Mouse (Mus musculus) lung, embryonic 16.5 days (tissue): ENCODE data around the gene Adcy9. TPM values are rescaled to one million over a fixed set of nuclear protein-coding genes. Genes with fewer than 3 reads are reported as not detected.
A peak's percentile ranks its signal among the peaks of the same experiment; 100 is the strongest.
"Not testable (repeated sequence)": the region's sequence is repeated elsewhere in the genome, so short reads cannot be mapped to it uniquely, and the experiment has no call there.

Experiments used
- ATAC-seq: fragments of 200-750 bp; cut with Nextera tagmentation; 2 replicates; pipeline ENCODE4 v1.8.0; 2017; ENCODE audit warnings: low read depth, mild to moderate bottlenecking, moderate library complexity
- H3K27ac ChIP-seq: fragments of 300-500 bp; sonication (generic); 2 replicates; pipeline ENCODE4 v1.5.1; 2014; ENCODE audit warnings: mild to moderate bottlenecking, control low read depth, low read length
- H3K27me3 ChIP-seq: fragments of 300-500 bp; sonication (generic); 2 replicates; pipeline ENCODE4 v1.6.1; 2014; ENCODE audit warnings: low read depth, low read length, mixed read lengths; ENCODE audit not compliant: control insufficient read depth, insufficient read depth
- H3K36me3 ChIP-seq: fragments of 300-500 bp; sonication (generic); 2 replicates; pipeline ENCODE4 v1.6.1; 2014; ENCODE audit warnings: low read length; ENCODE audit not compliant: control insufficient read depth, insufficient read depth
- H3K4me1 ChIP-seq: fragments of 300-500 bp; sonication (generic); replicated peaks from 2 replicates; pipeline ENCODE4 v1.6.1; 2014; ENCODE audit warnings: low read length, mixed read lengths; ENCODE audit not compliant: control insufficient read depth, insufficient read depth
- H3K4me2 ChIP-seq: fragments of 300-500 bp; sonication (generic); 2 replicates; pipeline ENCODE4 v1.6.1; 2014; ENCODE audit warnings: low read depth, low read length, control low read depth
- H3K4me3 ChIP-seq: fragments of 300-500 bp; sonication (generic); 2 replicates; pipeline ENCODE4 v1.5.1; 2014; ENCODE audit warnings: mild to moderate bottlenecking, low read length, control low read depth
- H3K9ac ChIP-seq: fragments of 300-500 bp; sonication (generic); 2 replicates; pipeline ENCODE4 v1.6.1; 2014; ENCODE audit warnings: low read length, control low read depth
- H3K9me3 ChIP-seq: fragments of 300-500 bp; sonication (generic); 2 replicates; pipeline ENCODE4 v1.6.1; 2016; ENCODE audit warnings: low read length; ENCODE audit not compliant: control insufficient read depth
- WGBS: fragments of 180-500 bp; shearing (Covaris S2); extraction: QIAGEN DNeasy Blood & Tissue Kit; methylation state at CpG from one replicate; pipeline ENCODE4 v1.1.7; 2014; 5-methylcytosine and 5-hydroxymethylcytosine counted together
- polyA plus RNA-seq: library from polyadenylated mRNA; unstranded; fragments of >200 nt; fragmentation: Nextera tagmentation; extraction: Ambion mirVana; gene quantifications from 2 replicates; pipeline ENCODE4 v1.2.1, GENCODE M21; 2015

The Adcy9 gene
- polyA plus RNA-seq, 1 experiment from 2014 or later = 1.5 TPM

DNA sequence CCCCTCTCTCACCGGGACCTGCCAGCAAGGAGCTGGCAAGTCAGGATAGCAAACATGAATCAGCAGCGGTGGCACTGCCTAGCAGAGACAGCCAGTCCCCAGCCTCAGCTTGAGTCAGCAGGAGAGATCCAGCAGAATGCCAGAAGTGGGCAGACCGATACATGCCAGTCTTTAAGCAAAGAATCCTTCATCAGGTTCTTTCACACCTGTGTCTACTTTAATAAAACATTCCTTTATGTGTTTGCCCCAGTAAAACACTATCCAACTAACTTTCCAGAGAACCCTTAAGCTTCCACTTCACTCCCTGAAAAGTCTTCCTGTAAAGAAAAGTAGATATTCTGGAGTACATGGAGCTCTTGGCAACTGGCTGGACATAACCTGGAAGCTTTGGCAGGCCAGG, 171.5 kb downstream of the Adcy9 start:
- ATAC-seq = peak; percentile 82
- 59% methylated on average over 3 of the region's 3 CpGs for WGBS
- peak overlapping the region; percentile 81 for H3K27ac ChIP-seq
- no peaks in the 10 kb centered on the region for H3K36me3 ChIP-seq
- no peaks in the 10 kb centered on the region for H3K27me3 ChIP-seq
- 0 out of 2 replicates have a peak, but pooled peaks cover 6% of the 10 kb centered on the region for H3K9me3 ChIP-seq
- no peak overlapping the region for H3K4me3 ChIP-seq
- no peaks in the 10 kb centered on the region for H3K4me1 ChIP-seq
- H3K4me2 ChIP-seq = no peak overlapping the region
- no peak overlapping the region for H3K9ac ChIP-seq

DNA sequence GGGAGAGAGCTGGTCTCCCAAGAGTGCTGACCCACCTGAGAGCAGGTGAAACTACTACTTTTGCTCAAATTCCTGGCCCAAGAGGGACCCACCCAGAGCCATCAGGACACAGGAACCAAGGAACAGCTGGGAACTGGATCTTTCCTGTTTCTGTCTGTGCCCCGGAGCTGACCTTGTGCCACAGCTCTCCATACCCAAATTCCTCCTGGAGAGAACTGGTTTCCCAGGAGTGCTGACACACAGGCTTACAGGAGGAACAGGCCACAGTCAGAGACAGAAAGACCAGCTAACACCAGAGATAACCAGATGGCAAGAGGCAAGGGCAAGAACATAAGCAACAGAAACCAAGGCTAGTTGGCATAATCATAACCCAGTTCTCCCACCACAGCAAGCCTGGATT, 175.1 kb downstream of the Adcy9 start:
- H3K9me3 ChIP-seq, H3K4me3 ChIP-seq, H3K27me3 ChIP-seq, H3K4me2 ChIP-seq, H3K27ac ChIP-seq, H3K36me3 ChIP-seq, H3K4me1 ChIP-seq, ATAC-seq, H3K9ac ChIP-seq: not testable (repeated sequence)
- 92% methylated on average over 1 of the region's 1 CpGs for WGBS

Other genes starting within 250 kb of the Adcy9 start
- gene Crebbp, start 206.5 kb downstream of the Adcy9 start, polyA plus RNA-seq = 31.1 and 31.5 TPM in 2 replicates
- 20.5 and 23.2 TPM in 2 replicates for gene Srl, start 121.3 kb upstream of the Adcy9 start, polyA plus RNA-seq
- 13.2 and 15.5 TPM in 2 replicates for gene Tfap4, start 139.4 kb upstream of the Adcy9 start, polyA plus RNA-seq
- 21.3 and 23.7 TPM in 2 replicates for gene Glis2, start 174.2 kb upstream of the Adcy9 start, polyA plus RNA-seq
- 89.9 and 96.2 TPM in 2 replicates for gene Pam16, start 204.5 kb upstream of the Adcy9 start, polyA plus RNA-seq
- gene Vasn, start 219.4 kb upstream of the Adcy9 start, polyA plus RNA-seq = 28.5 and 30.4 TPM in 2 replicates
- 61.3 and 61.9 TPM in 2 replicates for gene Dnaja3, start 219.5 kb upstream of the Adcy9 start, polyA plus RNA-seq